In genomic region chr5:111724713-111725112, GRCm38 (mm10) we compare ENCODE assay signal across 9 mouse cellular contexts. TPM values are rescaled to one million over a fixed set of nuclear protein-coding genes. Genes with fewer than 3 reads are reported as not detected.
DNase-seq lines count a peak whose midpoint lies in the region; ATAC-seq and TF ChIP-seq lines count a peak whose summit lies in the region.
"Had no signal": no experiment of that assay in that cellular context is flagged by ENCODE, and none has a peak within 500 bp of the region (broad histone marks: within the 10 kb centered on the region; RNA-seq: fewer than 3 reads in every experiment).

No protein-coding gene starts in this region.

- peak; percentile 32 to 41 for DNase-seq in heart, adult 18-20 months
- DNase-seq in brain, embryonic 18.5 days (ENCODE audit: low read depth, low spot score): peak; percentile 86
- peak; percentile 90 for DNase-seq in midbrain, embryonic 14.5 days
- no peak for DNase-seq in liver, postnatal 0 days
- no peak for DNase-seq in natural killer cell, adult 2 months (ENCODE audit: low spot score in 2 of 2)
- DNase-seq in spleen, adult 18-20 months: no peak

- no peaks in the 10 kb centered on the region for H3K9me3 ChIP-seq in heart, embryonic 11.5 days (replicated peaks; ENCODE audit: control insufficient read depth, low read length)
- H3K9me3 ChIP-seq in heart, embryonic 16.5 days (replicated peaks; ENCODE audit: control insufficient read depth, low read length): peaks cover 3% of the 10 kb centered on the region; the same call in 1 of the 2 replicates
- no peaks in the 10 kb centered on the region for H3K9me3 ChIP-seq in midbrain, embryonic 14.5 days (ENCODE audit: control insufficient read depth, low read length)
- H3K9me3 ChIP-seq in liver, postnatal 0 days (ENCODE audit: low read length): no peaks in the 10 kb centered on the region

- no peak overlapping the region for H3K27ac ChIP-seq in heart, embryonic 11.5 days (ENCODE audit: low read depth, low read length)
- H3K27ac ChIP-seq in heart, embryonic 16.5 days (ENCODE audit: low read length): peak overlapping the region; percentile 83
- peak overlapping the region; percentile 83 for H3K27ac ChIP-seq in midbrain, embryonic 14.5 days (replicated peaks; ENCODE audit: low read depth, low read length)
- H3K27ac ChIP-seq in liver, postnatal 0 days (ENCODE audit: low read depth): no peak overlapping the region

- H3K4me3 ChIP-seq in heart, embryonic 11.5 days (ENCODE audit: low read depth, low read length): no peak overlapping the region
- H3K4me3 ChIP-seq in heart, embryonic 16.5 days (ENCODE audit: low read length): no peak overlapping the region
- no peak overlapping the region for H3K4me3 ChIP-seq in midbrain, embryonic 14.5 days (replicated peaks; ENCODE audit: low read depth, low read length)
- H3K4me3 ChIP-seq in liver, postnatal 0 days (ENCODE audit: low read depth, low read length): no peak overlapping the region

- no peak overlapping the region for H3K4me2 ChIP-seq in heart, embryonic 11.5 days
- H3K4me2 ChIP-seq in heart, embryonic 16.5 days (ENCODE audit: low read depth, low read length): peak overlapping the region; percentile 50
- 0 out of 2 replicates have a peak overlapping the region, but pooled peaks have one; percentile 28 for H3K4me2 ChIP-seq in midbrain, embryonic 14.5 days (ENCODE audit: low read length)
- no peak overlapping the region for H3K4me2 ChIP-seq in liver, postnatal 0 days (ENCODE audit: low read depth, low read length)

- H3K36me3 ChIP-seq in heart, embryonic 11.5 days (ENCODE audit: control insufficient read depth, insufficient read depth, low read length): no peaks in the 10 kb centered on the region
- H3K36me3 ChIP-seq in heart, embryonic 16.5 days (ENCODE audit: control insufficient read depth, insufficient read depth): no peaks in the 10 kb centered on the region
- no peaks in the 10 kb centered on the region for H3K36me3 ChIP-seq in midbrain, embryonic 14.5 days (ENCODE audit: control insufficient read depth, insufficient read depth, low read length)
- H3K36me3 ChIP-seq in liver, postnatal 0 days (replicated peaks; ENCODE audit: insufficient read depth, low read length): no peaks in the 10 kb centered on the region

- H3K27me3 ChIP-seq in heart, embryonic 11.5 days (ENCODE audit: control insufficient read depth, insufficient read depth, low read length): no peaks in the 10 kb centered on the region
- no peaks in the 10 kb centered on the region for H3K27me3 ChIP-seq in heart, embryonic 16.5 days (ENCODE audit: control insufficient read depth, insufficient read depth, low read length)
- no peaks in the 10 kb centered on the region for H3K27me3 ChIP-seq in midbrain, embryonic 14.5 days (ENCODE audit: control insufficient read depth, insufficient read depth, low read length)
- H3K27me3 ChIP-seq in liver, postnatal 0 days (ENCODE audit: insufficient read depth, low read length): no peaks in the 10 kb centered on the region

- H3K4me1 ChIP-seq in heart, embryonic 11.5 days (ENCODE audit: control insufficient read depth, insufficient read depth, low read length): peaks cover 13% of the 10 kb centered on the region
- peaks cover 21% of the 10 kb centered on the region for H3K4me1 ChIP-seq in heart, embryonic 16.5 days (ENCODE audit: control insufficient read depth, insufficient read depth, low read length)
- H3K4me1 ChIP-seq in midbrain, embryonic 14.5 days (ENCODE audit: control insufficient read depth, insufficient read depth, low read length): peaks cover 29% of the 10 kb centered on the region
- H3K4me1 ChIP-seq in liver, postnatal 0 days (ENCODE audit: insufficient read depth): no peaks in the 10 kb centered on the region

- no peak for TF ChIP-seq EP300 in liver, postnatal 0 days (IDR thresholded peaks at IDR 0.05; ENCODE audit: low read depth)

- no peak for ATAC-seq in heart, embryonic 11.5 days (replicated peaks; ENCODE audit: insufficient number of reproducible peaks, low FRiP score, low TSS enrichment)
- peak; percentile 82 for ATAC-seq in heart, embryonic 16.5 days (replicated peaks; ENCODE audit: extremely low read depth, insufficient read depth, low FRiP score)
- peak; percentile 85 for ATAC-seq in midbrain, embryonic 14.5 days (ENCODE audit: low FRiP score, low TSS enrichment)
- ATAC-seq in liver, postnatal 0 days: no peak

- 59% methylated on average over 10 of the region's 10 CpGs for WGBS in heart, embryonic 11.5 days (ENCODE audit: insufficient replicate concordance)
- whole genome bisulfite sequencing in heart, embryonic 16.5 days: 37% methylated on average over 10 of the region's 10 CpGs
- 11% methylated on average over 10 of the region's 10 CpGs for WGBS in midbrain, embryonic 14.5 days
- 71% methylated on average over 10 of the region's 10 CpGs for WGBS in liver, postnatal 0 days (ENCODE audit: insufficient replicate concordance)

- TF ChIP-seq CTCF in liver, postnatal 0 days (IDR thresholded peaks at IDR 0.05; ENCODE audit: low read depth): no peak

- no peak overlapping the region for H3K9ac ChIP-seq in heart, embryonic 11.5 days (ENCODE audit: low read depth, low read length)
- H3K9ac ChIP-seq in heart, embryonic 16.5 days (ENCODE audit: low read length): peak overlapping the region; percentile 66
- 0 out of 2 replicates have a peak overlapping the region, but pooled peaks have one; percentile 14 for H3K9ac ChIP-seq in midbrain, embryonic 14.5 days (replicated peaks; ENCODE audit: low read length)
- H3K9ac ChIP-seq in liver, postnatal 0 days (replicated peaks): no peak overlapping the region

RNA-seq across cellular contexts. Expression of gene Gm26897, which starts 9.0 kb away (rescaled TPM):
- not detected for total RNA-seq in heart, adult 18-20 months (2021)
- polyA plus RNA-seq in heart, embryonic 11.5 days (2014; fragmentation: Nextera tagmentation; extraction: Ambion mirVana): not detected in 2 replicates
- polyA plus RNA-seq in heart, embryonic 16.5 days (2015; fragmentation: Nextera tagmentation; extraction: Ambion mirVana): not detected in 2 replicates
- not detected in 2 replicates for polyA plus RNA-seq in midbrain, embryonic 14.5 days (2014; fragmentation: Nextera tagmentation; extraction: Ambion mirVana)
- not detected in 2 replicates for polyA plus RNA-seq in liver, postnatal 0 days (2015; fragmentation: Nextera tagmentation; extraction: Ambion mirVana)
- polyA plus RNA-seq: liver, embryonic 16.5 days had no signal

Comparison
In these comparisons a context has a peak if more than half of its experiments do, and no peak if none do; other contexts are left out.
1. ATAC-seq: peak in heart, embryonic 16.5 days (single experiment) and midbrain, embryonic 14.5 days (single experiment); none in heart, embryonic 11.5 days (single experiment) and liver, postnatal 0 days (single experiment).
2. H3K27ac ChIP-seq: peak in heart, embryonic 16.5 days (single experiment) and midbrain, embryonic 14.5 days (single experiment); none in heart, embryonic 11.5 days (single experiment) and liver, postnatal 0 days (single experiment).
3. H3K4me2 ChIP-seq: peak in heart, embryonic 16.5 days (single experiment) and midbrain, embryonic 14.5 days (single experiment); none in heart, embryonic 11.5 days (single experiment) and liver, postnatal 0 days (single experiment).
4. H3K9ac ChIP-seq: peak in heart, embryonic 16.5 days (single experiment) and midbrain, embryonic 14.5 days (single experiment); none in heart, embryonic 11.5 days (single experiment) and liver, postnatal 0 days (single experiment).
5. DNase-seq: peak in heart, adult 18-20 months (2 of 2), brain, embryonic 18.5 days (single experiment) and midbrain, embryonic 14.5 days (single experiment); none in liver, postnatal 0 days (single experiment), natural killer cell, adult 2 months (0 of 2) and spleen, adult 18-20 months (0 of 2).